Mouse (Mus musculus): ENCODE data around the gene Adgrd1. TPM values are rescaled to one million over a fixed set of nuclear protein-coding genes. Genes with fewer than 3 reads are reported as not detected.
"Not testable (repeated sequence)": the region's sequence is repeated elsewhere in the genome, so short reads cannot be mapped to it uniquely, and the experiment has no call there.

Adgrd1 gene
- polyA plus RNA-seq, 1 experiment, result 3.3 TPM

DNA sequence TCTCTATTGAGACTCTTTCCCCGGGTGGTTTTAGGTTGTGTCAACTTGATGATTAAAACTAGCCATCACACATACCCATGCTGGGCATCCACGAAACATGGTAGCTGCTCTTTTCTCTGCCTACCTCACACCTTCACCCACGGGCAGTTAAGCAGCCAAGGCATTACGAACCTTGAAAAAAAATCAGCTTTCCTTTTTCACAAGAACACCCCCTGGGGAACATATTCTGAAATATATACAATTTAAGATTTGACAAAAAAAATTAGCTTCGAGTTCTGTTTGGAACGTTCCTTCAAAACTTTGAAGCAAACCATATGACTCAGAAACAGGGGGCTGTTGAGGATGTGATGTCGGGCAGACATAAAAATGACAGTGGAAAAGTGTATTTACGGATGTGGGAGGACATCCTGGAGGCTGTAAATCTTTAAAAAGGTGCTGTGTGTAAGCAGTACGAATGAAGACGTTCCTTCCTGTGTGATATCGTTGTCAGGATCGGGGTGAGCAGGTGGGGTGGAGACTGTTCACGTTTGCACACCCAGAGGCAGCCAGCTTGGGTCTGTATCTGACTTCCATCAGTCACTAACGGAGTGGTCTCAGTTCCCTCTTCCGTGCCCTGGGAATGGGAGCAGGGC lies 25.2 kb downstream of the Adgrd1 start:
- DNase-seq, result no peak
- TF ChIP-seq POLR2A (IDR thresholded peaks at IDR 0.05; ENCODE audit: control insufficient read depth, extremely low read depth, insufficient read depth, low read length, poor library complexity) (no peak), CTCF (IDR thresholded peaks at IDR 0.05; ENCODE audit: borderline replicate concordance, control insufficient read depth, extremely low read depth, insufficient read depth, low read length, poor library complexity) (no peak)
- no peak overlapping the region for H3K4me3 ChIP-seq (ENCODE audit: control insufficient read depth, insufficient read depth, low read length)
- H3K4me1 ChIP-seq (replicated peaks; ENCODE audit: control insufficient read depth, insufficient read depth, low read length), result no peaks in the 10 kb centered on the region
- H3K27ac ChIP-seq (ENCODE audit: control insufficient read depth, insufficient read depth, low read length), result no peak overlapping the region
- WGBS, result 90% methylated on average over 15 of the region's 15 CpGs
- no peaks in the 10 kb centered on the region for H3K36me3 ChIP-seq (ENCODE audit: control insufficient read depth, insufficient read depth, low read length)
- no peaks in the 10 kb centered on the region for H3K27me3 ChIP-seq (ENCODE audit: control insufficient read depth, insufficient read depth, low read length)

- Histone ChIP-seq H3K4me1 (replicated peaks; ENCODE audit: control insufficient read depth, insufficient read depth, low read length) (no peaks in the 10 kb centered on the region), H3K27ac (ENCODE audit: control insufficient read depth, insufficient read depth, low read length) (no peak overlapping the region), H3K27me3 (ENCODE audit: control insufficient read depth, insufficient read depth, low read length) (no peaks in the 10 kb centered on the region), H3K4me3 (ENCODE audit: control insufficient read depth, insufficient read depth, low read length) (no peak overlapping the region), H3K36me3 (ENCODE audit: control insufficient read depth, insufficient read depth, low read length) (no peaks in the 10 kb centered on the region)
- WGBS, result 95% methylated on average over 7 of the region's 7 CpGs
- no peak for DNase-seq
- TF ChIP-seq POLR2A (IDR thresholded peaks at IDR 0.05; ENCODE audit: control insufficient read depth, extremely low read depth, insufficient read depth, low read length, poor library complexity) (no peak), CTCF (IDR thresholded peaks at IDR 0.05; ENCODE audit: borderline replicate concordance, control insufficient read depth, extremely low read depth, insufficient read depth, low read length, poor library complexity) (no peak)
These were observed 25.9 kb downstream of the Adgrd1 start for GRCm38 (mm10) chr5:129122491-129122890.

GRCm38 (mm10) chr5:129124070-129124828 lies 27.7 kb downstream of the Adgrd1 start:
- WGBS, result 77% methylated on average over 11 of the region's 11 CpGs
- no peaks in the 10 kb centered on the region for H3K36me3 ChIP-seq (ENCODE audit: control insufficient read depth, insufficient read depth, low read length)
- no peak overlapping the region for H3K4me3 ChIP-seq (ENCODE audit: control insufficient read depth, insufficient read depth, low read length)
- no peak for DNase-seq
- TF ChIP-seq POLR2A (IDR thresholded peaks at IDR 0.05; ENCODE audit: control insufficient read depth, extremely low read depth, insufficient read depth, low read length, poor library complexity), result no peak
- TF ChIP-seq CTCF (IDR thresholded peaks at IDR 0.05; ENCODE audit: borderline replicate concordance, control insufficient read depth, extremely low read depth, insufficient read depth, low read length, poor library complexity), result no peak
- no peaks in the 10 kb centered on the region for H3K4me1 ChIP-seq (replicated peaks; ENCODE audit: control insufficient read depth, insufficient read depth, low read length)
- no peaks in the 10 kb centered on the region for H3K27me3 ChIP-seq (ENCODE audit: control insufficient read depth, insufficient read depth, low read length)
- no peak overlapping the region for H3K27ac ChIP-seq (ENCODE audit: control insufficient read depth, insufficient read depth, low read length)

DNA sequence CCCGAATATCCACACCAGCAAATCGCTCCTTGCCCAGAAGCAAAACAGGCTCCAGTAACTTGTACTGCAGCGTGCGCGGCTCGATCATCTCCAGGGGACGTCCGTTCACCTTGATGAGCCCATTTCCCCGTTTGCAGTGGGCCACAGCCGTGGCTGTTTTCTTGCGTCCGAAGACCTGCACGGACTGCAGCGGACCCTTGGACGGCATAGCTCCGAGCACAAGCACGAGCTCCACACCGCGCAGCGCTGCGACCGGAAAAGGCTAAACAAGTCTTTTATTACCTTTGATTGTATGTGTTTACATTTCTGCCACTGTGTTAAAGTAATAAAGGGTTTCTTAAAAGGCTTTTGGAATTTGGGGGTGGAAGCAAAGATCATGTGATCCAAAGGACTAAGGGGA lies 31.8 kb downstream of the Adgrd1 start:
- not testable (repeated sequence) for DNase-seq; H3K27ac ChIP-seq (ENCODE audit: control insufficient read depth, insufficient read depth, low read length); H3K4me1 ChIP-seq (replicated peaks; ENCODE audit: control insufficient read depth, insufficient read depth, low read length); H3K4me3 ChIP-seq (ENCODE audit: control insufficient read depth, insufficient read depth, low read length); H3K36me3 ChIP-seq (ENCODE audit: control insufficient read depth, insufficient read depth, low read length); H3K27me3 ChIP-seq (ENCODE audit: control insufficient read depth, insufficient read depth, low read length)
- WGBS, result 98% methylated on average over 22 of the region's 22 CpGs

DNA sequence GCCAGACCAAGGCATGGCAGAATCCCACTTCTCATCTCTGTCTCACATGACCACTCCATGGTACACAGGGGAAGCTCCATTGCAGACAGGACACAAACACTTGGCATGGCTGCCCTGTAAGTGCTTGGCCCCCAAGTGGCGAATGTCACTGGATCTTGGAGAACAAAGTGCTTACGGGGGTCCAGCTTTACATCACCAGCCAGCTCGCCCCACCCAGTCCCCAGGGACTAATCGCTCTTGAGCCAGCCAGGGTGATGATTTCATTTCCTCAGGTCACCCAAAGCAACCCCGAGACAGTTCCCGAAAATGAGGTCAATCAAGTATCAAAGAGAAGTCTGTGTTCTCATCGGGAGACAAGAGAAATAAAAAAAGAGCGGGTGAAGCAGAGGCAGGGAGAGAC lies 33.8 kb downstream of the Adgrd1 start:
- H3K4me1 ChIP-seq (replicated peaks; ENCODE audit: control insufficient read depth, insufficient read depth, low read length), result no peaks in the 10 kb centered on the region
- H3K4me3 ChIP-seq (ENCODE audit: control insufficient read depth, insufficient read depth, low read length), result no peak overlapping the region
- no peak overlapping the region for H3K27ac ChIP-seq (ENCODE audit: control insufficient read depth, insufficient read depth, low read length)
- H3K27me3 ChIP-seq (ENCODE audit: control insufficient read depth, insufficient read depth, low read length), result no peaks in the 10 kb centered on the region
- no peaks in the 10 kb centered on the region for H3K36me3 ChIP-seq (ENCODE audit: control insufficient read depth, insufficient read depth, low read length)
- TF ChIP-seq POLR2A (IDR thresholded peaks at IDR 0.05; ENCODE audit: control insufficient read depth, extremely low read depth, insufficient read depth, low read length, poor library complexity), result no peak
- TF ChIP-seq CTCF (IDR thresholded peaks at IDR 0.05; ENCODE audit: borderline replicate concordance, control insufficient read depth, extremely low read depth, insufficient read depth, low read length, poor library complexity), result no peak
- 94% methylated on average over 8 of the region's 8 CpGs for WGBS
- no peak for DNase-seq

GRCm38 (mm10) chr5:129137405-129137804 lies 40.9 kb downstream of the Adgrd1 start:
- WGBS, result 96% methylated on average over 5 of the region's 5 CpGs

More at GRCm38 (mm10) chr5:129137405-129137804, 40.9 kb downstream of the Adgrd1 start:
- TF ChIP-seq POLR2A (IDR thresholded peaks at IDR 0.05; ENCODE audit: control insufficient read depth, extremely low read depth, insufficient read depth, low read length, poor library complexity) (no peak), CTCF (IDR thresholded peaks at IDR 0.05; ENCODE audit: borderline replicate concordance, control insufficient read depth, extremely low read depth, insufficient read depth, low read length, poor library complexity) (no peak)
- Histone ChIP-seq H3K27me3 (ENCODE audit: control insufficient read depth, insufficient read depth, low read length) (no peaks in the 10 kb centered on the region), H3K4me1 (replicated peaks; ENCODE audit: control insufficient read depth, insufficient read depth, low read length) (no peaks in the 10 kb centered on the region), H3K4me3 (ENCODE audit: control insufficient read depth, insufficient read depth, low read length) (no peak overlapping the region), H3K27ac (ENCODE audit: control insufficient read depth, insufficient read depth, low read length) (no peak overlapping the region), H3K36me3 (ENCODE audit: control insufficient read depth, insufficient read depth, low read length) (no peaks in the 10 kb centered on the region)
- no peak for DNase-seq
